Mouse (Mus musculus) C2C12 (cell line): Measurements from ENCODE around the gene Calcoco1. TPM values are rescaled to one million over a fixed set of nuclear protein-coding genes. Genes with fewer than 3 reads are reported as not detected.
A peak's percentile ranks its signal among the peaks of the same experiment; 100 is the strongest.

Experiments
- H3K27me3 ChIP-seq: one replicate; pipeline ENCODE4 v1.6.1; 2011; ENCODE audit not compliant: control insufficient read depth, insufficient read depth, insufficient read length
- H3K36me3 ChIP-seq: one replicate; pipeline ENCODE4 v1.6.1; 2011; ENCODE audit not compliant: control insufficient read depth, insufficient read depth
- H3K4me3 ChIP-seq: one replicate; pipeline ENCODE4 v1.5.1; 2011; ENCODE audit warnings: mild to moderate bottlenecking, control low read depth; ENCODE audit not compliant: poor library complexity, insufficient read depth, severe bottlenecking
- H3K79me2 ChIP-seq: one replicate; pipeline ENCODE4 v1.6.1; 2011; ENCODE audit not compliant: control insufficient read depth, insufficient read depth
- H3K79me3 ChIP-seq: one replicate; pipeline ENCODE4 v1.6.1; 2011; ENCODE audit warnings: low read depth, control low read depth
- H3ac ChIP-seq: one replicate; pipeline ENCODE3; 2011; ENCODE audit warnings: low read depth; ENCODE audit not compliant: control insufficient read depth, insufficient read length
- CEBPB ChIP-seq: IDR thresholded peaks from one replicate; pipeline ENCODE4 v1.6.1; 2011; ENCODE audit warnings: low read depth, mild to moderate bottlenecking, control low read depth, moderate library complexity
- CTCF ChIP-seq: IDR thresholded peaks from one replicate; pipeline ENCODE4 v1.5.1; 2011; ENCODE audit not compliant: control insufficient read depth, insufficient read depth, insufficient read length
- FOSL1 ChIP-seq: IDR thresholded peaks from one replicate; pipeline ENCODE4 v1.8.0; 2011; ENCODE audit warnings: mild to moderate bottlenecking, low read length; ENCODE audit not compliant: poor library complexity, insufficient read depth, severe bottlenecking
- MAX ChIP-seq: IDR thresholded peaks from one replicate; pipeline ENCODE4 v1.6.1; 2011; ENCODE audit warnings: mild to moderate bottlenecking, control low read depth
- MYOD1 ChIP-seq: IDR thresholded peaks from one replicate; pipeline ENCODE4 v1.6.1; 2011; ENCODE audit warnings: low read depth; ENCODE audit not compliant: control insufficient read depth, insufficient read length
- MYOG ChIP-seq: IDR thresholded peaks from one replicate; pipeline ENCODE4 v1.6.1; 2011; ENCODE audit not compliant: control insufficient read depth, insufficient read length; ENCODE audit errors: extremely low read depth
- USF1 ChIP-seq: IDR thresholded peaks from one replicate; pipeline ENCODE4 v1.6.1; 2011; ENCODE audit warnings: low read depth, mild to moderate bottlenecking, control low read depth, moderate library complexity
- polyA plus RNA-seq: library from polyadenylated mRNA; unstranded; fragments of >200 nt; fragmentation: generic; extraction: Trizol; gene quantifications from one replicate; pipeline ENCODE4 v1.2.1, GENCODE M21; 2012; ENCODE audit warnings: missing spikeins

Gene Calcoco1
- polyA plus RNA-seq, 1 experiment, result 25.7 TPM

- Histone ChIP-seq H3K4me3 (no peak overlapping the region), H3K79me3 (no peaks in the 10 kb centered on the region), H3K27me3 (no peaks in the 10 kb centered on the region), H3K79me2 (no peaks in the 10 kb centered on the region), H3ac (no peak overlapping the region), H3K36me3 (no peaks in the 10 kb centered on the region)
- TF ChIP-seq MYOG (no peak), USF1 (no peak), FOSL1 (no peak), CTCF (no peak), CEBPB (no peak), MYOD1 (no peak), MAX (no peak)
Observed at GRCm38 (mm10) chr15:102676345-102676744, 45.6 kb downstream of the Calcoco1 start.

GRCm38 (mm10) chr15:102673548-102673947 is 48.4 kb downstream of the Calcoco1 start:
- Histone ChIP-seq H3K4me3 (no peak overlapping the region), H3K79me2 (peaks cover 22% of the 10 kb centered on the region)

GRCm38 (mm10) chr15:102672215-102673071 is 49.5 kb downstream of the Calcoco1 start, which contains the start of gene Atp5g2:
TSS of gene Atp5g2 (minus strand) at chr15:102672352.
- peak within 1 kb of the TSS; percentile 9 for H3ac ChIP-seq
- TF ChIP-seq CTCF (no peak), MAX (no peak), MYOG (no peak), USF1 (no peak), MYOD1 (peak; percentile 34)
- no peaks in the 10 kb centered on the region for H3K27me3 ChIP-seq
- peak within 1 kb of the TSS; percentile 26 for H3K4me3 ChIP-seq
- H3K79me2 ChIP-seq, result peaks cover 34% of the 10 kb centered on the region
- peaks cover 23% of the 10 kb centered on the region for H3K36me3 ChIP-seq
- H3K79me3 ChIP-seq, result peaks cover 30% of the 10 kb centered on the region

More at GRCm38 (mm10) chr15:102673548-102673947, 48.4 kb downstream of the Calcoco1 start:
- TF ChIP-seq CTCF, result no peak
- TF ChIP-seq MYOD1, result no peak
- TF ChIP-seq MYOG, result no peak
- no peak for TF ChIP-seq FOSL1
- TF ChIP-seq CEBPB, result no peak
- TF ChIP-seq MAX, result no peak
- H3K36me3 ChIP-seq, result peaks cover 12% of the 10 kb centered on the region
- H3K79me3 ChIP-seq, result peaks cover 20% of the 10 kb centered on the region
- H3ac ChIP-seq, result no peak overlapping the region
- H3K27me3 ChIP-seq, result no peaks in the 10 kb centered on the region

- TF ChIP-seq MYOG (no peak), MAX (peak; percentile 34)
- Histone ChIP-seq H3K4me3 (peak overlapping the region; percentile 26), H3K79me2 (peaks cover 40% of the 10 kb centered on the region), H3K36me3 (peaks cover 30% of the 10 kb centered on the region), H3K27me3 (no peaks in the 10 kb centered on the region), H3ac (peak overlapping the region; percentile 9), H3K79me3 (peaks cover 36% of the 10 kb centered on the region)
Observed at GRCm38 (mm10) chr15:102671721-102672214, 50.2 kb downstream of the Calcoco1 start.

DNA sequence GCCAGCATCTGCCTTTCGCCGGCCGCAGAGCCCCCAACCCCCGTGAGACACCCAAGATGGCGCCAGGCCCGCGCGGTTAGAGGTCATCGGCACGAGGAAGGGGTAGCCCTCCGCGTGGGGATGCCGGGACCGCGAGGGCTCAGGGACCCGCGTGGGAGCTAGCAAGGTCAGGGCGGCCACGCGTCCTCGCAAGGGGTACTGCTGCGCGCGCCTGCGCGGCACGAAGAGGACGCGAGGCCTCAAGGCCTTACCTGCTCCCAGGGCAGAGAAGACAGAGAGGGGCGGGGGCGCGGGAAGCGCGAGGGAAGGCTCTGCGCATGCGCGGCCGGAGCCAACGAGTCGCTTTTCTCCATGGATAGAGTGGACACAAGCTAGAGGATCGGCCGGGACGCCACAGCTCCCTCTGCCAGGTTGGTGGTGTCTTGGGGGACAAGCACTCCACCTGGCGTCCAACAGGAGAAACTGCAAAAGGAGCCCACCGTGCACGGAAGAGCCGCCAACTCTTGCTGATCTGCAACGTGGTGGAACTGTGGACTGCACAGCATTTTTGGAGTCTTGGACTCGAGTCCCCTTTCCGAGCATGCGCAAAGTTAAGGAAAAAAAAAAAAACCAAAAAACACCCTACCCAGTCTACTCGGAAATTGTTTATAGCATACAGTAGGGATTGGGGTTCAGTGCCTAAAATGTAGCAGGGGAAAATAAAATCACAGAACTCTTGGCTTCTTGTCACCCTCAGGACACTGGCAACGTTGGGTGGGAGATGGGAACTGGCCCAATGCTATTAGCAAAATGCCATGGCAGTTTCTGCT is 51.0 kb downstream of the Calcoco1 start:
- TF ChIP-seq MYOD1 (peak; percentile 18), FOSL1 (no peak), MAX (peak; percentile 93), MYOG (no peak), CTCF (peak; percentile 100)
- H3K4me3 ChIP-seq, result peak overlapping the region; percentile 75
- peaks cover 48% of the 10 kb centered on the region for H3K79me2 ChIP-seq
- H3K79me3 ChIP-seq, result peaks cover 41% of the 10 kb centered on the region
- peak overlapping the region; percentile 77 for H3ac ChIP-seq
- H3K27me3 ChIP-seq, result no peaks in the 10 kb centered on the region
- H3K36me3 ChIP-seq, result peaks cover 38% of the 10 kb centered on the region
